Mouse (Mus musculus): ENCODE measurements around the gene Rassf8.

The Rassf8 gene

GRCm38 (mm10) chr6:145746132-145746849 lies at the start of gene Rassf8:
Gene Rassf8, plus strand, starts transcription at chr6:145746748.
- DNase-seq: peak; percentile 88

- no peak for DNase-seq
Measured at GRCm38 (mm10) chr6:145701021-145701540, 45.5 kb upstream of the Rassf8 start.

- DNase-seq: no peak
Measured at GRCm38 (mm10) chr6:145703667-145704066, 42.9 kb upstream of the Rassf8 start.

GRCm38 (mm10) chr6:145709956-145710720 lies 36.4 kb upstream of the Rassf8 start:
- DNase-seq: no peak

GRCm38 (mm10) chr6:145710797-145711196 lies 35.8 kb upstream of the Rassf8 start:
- no peak for DNase-seq

- DNase-seq: no peak
Measured at GRCm38 (mm10) chr6:145711320-145711719, 35.2 kb upstream of the Rassf8 start.

- no peak for DNase-seq
Measured at GRCm38 (mm10) chr6:145713241-145714114, 33.1 kb upstream of the Rassf8 start.

- DNase-seq: no peak
Measured at GRCm38 (mm10) chr6:145714131-145714530, 32.4 kb upstream of the Rassf8 start.

GRCm38 (mm10) chr6:145722596-145722995 lies 24.0 kb upstream of the Rassf8 start:
- DNase-seq: no peak

- no peak for DNase-seq
Measured at GRCm38 (mm10) chr6:145723131-145723863, 23.3 kb upstream of the Rassf8 start.

GRCm38 (mm10) chr6:145725849-145726248 lies 20.7 kb upstream of the Rassf8 start:
- DNase-seq: no peak

- DNase-seq: no peak
Measured at GRCm38 (mm10) chr6:145726986-145727385, 19.6 kb upstream of the Rassf8 start.

- DNase-seq: no peak
Measured at GRCm38 (mm10) chr6:145732868-145733267, 13.7 kb upstream of the Rassf8 start.

- DNase-seq: no peak
Measured at GRCm38 (mm10) chr6:145733276-145733675, 13.3 kb upstream of the Rassf8 start.

GRCm38 (mm10) chr6:145733911-145734310 lies 12.6 kb upstream of the Rassf8 start:
- DNase-seq: no peak

- no peak for DNase-seq
Measured at GRCm38 (mm10) chr6:145736099-145736498, 10.4 kb upstream of the Rassf8 start.

- no peak for DNase-seq
Measured at GRCm38 (mm10) chr6:145739231-145739630, 7.3 kb upstream of the Rassf8 start.

- no peak for DNase-seq
Measured at GRCm38 (mm10) chr6:145740011-145740410, 6.5 kb upstream of the Rassf8 start.

- no peak for DNase-seq
Measured at GRCm38 (mm10) chr6:145745291-145745690, 1.3 kb upstream of the Rassf8 start.

GRCm38 (mm10) chr6:145746921-145747670 lies 548 bp downstream of the Rassf8 start:
- DNase-seq: peak; percentile 31

All from cerebellum, adult 11 months (tissue).